Mouse (Mus musculus): ENCODE measurements at regions not wholly inside any gene's neighbourhood (a gene's known extent, or its start where the extent isn't known, plus 50 kb on each side); places are given as distances from the start of the nearest gene placed in this dataset.
"Not testable (repeated sequence)": the region's sequence is repeated elsewhere in the genome, so short reads cannot be mapped to it uniquely, and the experiment has no call there.

DNA sequence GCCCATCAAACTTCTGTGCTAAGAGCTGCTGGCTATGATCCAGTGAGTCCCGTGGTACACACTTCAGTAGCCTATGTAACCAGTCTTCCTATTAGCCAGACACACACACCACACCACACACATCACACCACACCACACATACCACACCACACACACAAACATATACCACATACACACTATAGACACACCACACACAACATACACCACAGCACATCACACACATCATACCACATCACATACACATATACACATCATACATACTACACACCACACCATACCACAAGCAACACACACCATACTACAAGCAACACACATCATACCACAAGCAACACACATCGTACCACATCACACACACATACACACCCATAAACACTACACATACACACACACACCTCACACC, 119.7 kb upstream of the Arid1b start:
- DNase-seq (ENCODE audit: low read depth, low spot score), result no peak

DNA sequence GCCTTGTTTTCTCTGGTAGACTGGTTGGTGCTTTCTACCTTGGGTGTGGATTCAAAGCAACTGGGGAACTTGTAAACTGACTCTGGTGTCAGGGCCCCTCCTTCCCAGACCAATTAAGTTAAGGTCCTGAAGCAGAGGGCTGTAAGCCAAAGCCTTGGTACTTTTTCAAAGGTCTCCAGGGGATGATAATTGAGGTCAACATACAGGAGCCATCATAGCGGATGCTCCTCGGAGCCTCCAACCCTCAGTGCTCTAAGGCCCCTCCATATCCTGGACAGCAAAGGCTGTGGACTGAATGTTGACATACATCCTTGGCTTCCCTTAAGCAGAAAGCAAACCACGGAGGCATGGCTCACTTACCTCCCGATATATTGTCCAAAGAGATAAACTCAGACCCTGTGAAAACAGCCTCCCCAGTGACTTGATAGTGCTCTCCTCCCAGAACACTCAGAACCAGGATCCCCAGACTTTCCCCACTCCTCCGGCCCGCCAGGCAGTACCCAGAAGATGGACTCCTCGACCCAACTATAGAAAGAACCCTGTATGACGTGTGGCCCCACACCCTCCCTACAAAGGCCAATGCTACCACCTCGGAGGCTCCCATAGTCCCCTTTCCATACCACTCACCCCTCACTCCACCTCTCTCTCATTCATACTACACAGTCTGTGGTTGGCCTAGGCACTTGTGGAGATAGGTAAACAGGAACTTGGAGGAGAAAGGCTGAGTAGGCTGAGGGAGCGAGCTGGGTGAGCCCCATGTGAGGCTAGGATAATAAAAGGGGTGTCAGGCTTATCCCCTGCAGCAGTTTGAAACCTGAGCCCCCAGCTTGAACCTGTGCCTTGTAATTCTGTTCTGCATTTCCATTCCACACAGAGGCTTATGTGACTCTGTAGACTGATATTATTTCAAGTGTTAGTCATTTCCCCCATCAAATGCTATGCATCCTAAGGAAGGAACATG, 118.8 kb upstream of the Arid1b start:
- DNase-seq (ENCODE audit: low read depth, low spot score), result no peak

DNA sequence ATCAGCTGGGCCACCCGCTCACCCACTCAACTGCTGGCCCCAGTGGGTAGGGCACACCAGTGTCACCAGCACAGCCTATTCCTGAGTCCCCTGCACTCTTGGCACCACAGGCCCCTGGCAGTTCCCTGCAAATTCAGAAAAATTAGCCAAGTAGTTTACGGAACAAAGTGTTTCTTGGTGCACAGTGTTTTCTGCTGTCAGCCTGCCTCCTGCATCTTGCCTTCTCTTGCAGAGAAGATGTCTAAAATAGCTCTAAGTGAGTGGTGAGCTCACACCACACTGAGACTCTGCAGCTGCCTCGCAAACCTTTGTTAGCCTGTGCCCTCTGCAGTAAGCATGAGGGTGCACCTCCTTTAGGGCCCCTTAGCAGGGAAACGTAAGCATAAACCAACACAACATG, 117.7 kb upstream of the Arid1b start:
- DNase-seq (ENCODE audit: low read depth, low spot score), result no peak

DNA sequence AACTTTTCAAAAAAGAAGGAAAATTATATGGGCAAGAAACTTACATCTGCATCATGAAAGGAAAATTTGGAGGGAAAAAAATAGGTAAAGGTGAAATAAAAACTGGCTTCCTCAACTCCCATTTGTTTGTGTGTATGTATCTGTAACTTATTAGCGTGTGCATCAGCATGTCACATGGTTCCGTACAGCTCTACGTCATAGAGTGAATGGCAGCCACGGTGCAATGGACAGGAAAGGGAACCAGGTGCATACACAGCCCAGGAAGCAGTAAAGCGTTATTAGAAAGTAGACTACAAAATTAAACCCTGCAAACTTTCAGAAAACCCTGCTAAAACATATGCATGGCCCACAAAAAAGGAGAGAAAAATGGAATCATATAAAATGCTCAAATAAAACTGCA, 112.7 kb upstream of the Arid1b start:
- no peak for DNase-seq (ENCODE audit: low read depth, low spot score)

DNA sequence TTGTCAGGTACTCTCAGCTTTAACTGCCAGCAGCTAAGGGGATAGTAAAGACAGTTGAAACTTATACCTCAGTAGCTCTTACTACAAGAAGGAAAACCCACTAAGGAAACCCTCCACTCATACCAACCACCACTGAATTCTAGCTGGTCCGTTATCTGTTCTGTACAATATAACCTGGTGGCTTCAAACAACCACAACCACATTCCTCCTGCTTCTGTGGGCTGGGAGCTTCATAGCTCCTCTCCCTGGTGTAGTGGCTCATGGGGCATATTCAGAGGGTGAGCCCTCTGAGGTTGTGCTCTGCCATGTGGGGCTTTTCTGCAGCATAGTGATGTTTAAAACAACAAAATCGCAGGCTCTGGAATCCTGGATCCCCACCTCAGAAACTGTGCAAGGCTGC, 110.0 kb upstream of the Arid1b start:
- no peak for DNase-seq (ENCODE audit: low read depth, low spot score)

DNA sequence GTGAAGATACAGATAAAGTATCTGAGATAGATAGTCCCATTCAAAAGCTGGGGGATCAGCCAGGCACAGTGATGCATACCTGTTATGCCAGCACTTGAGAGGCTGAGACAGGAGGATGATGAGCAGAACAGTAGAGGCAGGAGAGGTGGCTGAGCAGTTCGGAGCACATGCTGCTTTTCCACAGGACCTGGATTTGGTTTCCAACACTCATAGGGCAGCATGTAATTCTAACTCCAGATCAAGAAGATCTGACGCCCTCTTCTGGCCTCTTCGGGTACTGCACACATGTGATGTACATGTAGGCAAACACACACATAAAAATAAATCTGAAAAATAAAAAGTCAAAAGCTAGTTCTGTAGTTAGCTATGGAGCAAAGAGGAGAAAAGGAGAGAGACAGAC, 109.4 kb upstream of the Arid1b start:
- no peak for DNase-seq (ENCODE audit: low read depth, low spot score)

DNA sequence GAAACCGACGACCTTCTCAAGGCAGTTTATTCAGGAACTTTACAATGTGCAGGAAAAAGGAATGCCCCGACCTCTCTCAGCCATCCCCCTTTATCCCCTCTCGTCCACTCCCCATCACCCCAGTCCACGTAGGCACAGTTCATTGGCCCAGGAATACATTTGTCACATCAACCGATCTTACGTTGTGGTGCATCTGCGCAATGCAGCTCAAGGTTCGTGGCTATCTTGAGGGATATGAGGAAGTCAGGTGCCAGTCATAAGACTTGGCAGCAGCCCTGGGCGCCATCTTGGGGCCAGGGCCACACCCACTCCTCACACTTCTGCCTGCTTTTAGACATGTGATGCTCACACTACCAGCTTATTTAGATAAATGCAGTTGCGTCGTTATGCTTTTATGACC, 106.8 kb upstream of the Arid1b start:
- DNase-seq (ENCODE audit: low read depth, low spot score), result not testable (repeated sequence)

DNA sequence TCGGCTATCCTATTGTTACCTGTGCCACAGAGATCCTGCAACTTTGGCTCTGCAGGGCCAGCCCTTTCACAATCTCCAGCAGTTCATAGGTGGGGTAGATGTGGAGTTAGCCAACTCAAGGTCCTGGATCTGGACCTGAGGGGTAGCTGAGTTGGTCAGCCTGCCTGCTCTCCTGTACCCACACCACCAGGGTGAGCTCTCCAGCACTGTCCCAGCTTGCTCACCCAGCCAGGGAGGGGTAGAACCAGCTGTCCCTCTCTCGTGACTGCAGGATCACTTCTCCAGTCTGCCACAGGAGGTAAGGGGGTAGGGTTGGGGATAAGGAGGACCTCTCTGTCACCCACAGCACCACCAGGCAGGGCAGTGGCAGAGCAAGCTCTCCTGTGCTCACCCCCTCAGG, 104.6 kb upstream of the Arid1b start:
- DNase-seq (ENCODE audit: low read depth, low spot score), result no peak

DNA sequence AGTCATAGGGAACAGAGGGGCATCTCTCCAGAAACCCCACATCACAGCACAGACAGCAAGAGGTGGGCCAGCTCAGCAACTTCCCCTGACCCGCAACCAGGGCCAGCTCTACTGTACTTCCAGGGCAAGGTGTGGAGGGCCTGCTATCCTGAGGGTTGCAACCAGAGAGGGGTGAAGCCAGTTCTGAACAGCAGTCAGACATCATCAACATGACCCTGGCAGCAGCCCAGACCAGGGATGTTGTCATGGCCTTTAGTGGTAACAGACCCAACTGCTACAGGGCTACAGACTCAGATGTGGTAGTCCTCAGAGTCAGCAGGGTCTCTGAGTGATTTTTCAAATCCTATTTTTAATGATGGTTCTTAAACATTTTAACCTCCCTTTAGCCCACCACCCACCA, 104.0 kb upstream of the Arid1b start:
- no peak for DNase-seq (ENCODE audit: low read depth, low spot score)

DNA sequence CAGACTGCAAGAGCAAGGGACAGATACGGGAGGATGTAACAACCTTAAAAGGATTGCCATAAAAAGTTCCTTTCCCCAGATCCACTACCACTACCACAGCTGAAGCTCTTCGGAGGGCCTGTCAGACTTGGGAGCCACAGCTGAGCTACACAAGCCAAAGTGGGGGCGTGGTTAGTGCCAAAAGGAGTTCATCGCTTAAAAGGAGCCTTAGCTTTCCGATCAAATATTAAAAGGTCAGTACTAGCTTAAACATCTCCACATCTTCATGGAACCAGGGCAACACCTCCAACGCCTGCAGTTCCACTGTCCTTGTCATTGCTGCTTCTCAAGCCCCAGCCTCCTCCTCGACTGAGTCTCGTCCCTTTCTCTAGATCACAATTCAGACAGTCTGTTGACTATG, 102.6 kb upstream of the Arid1b start:
- DNase-seq (ENCODE audit: low read depth, low spot score), result no peak

DNA sequence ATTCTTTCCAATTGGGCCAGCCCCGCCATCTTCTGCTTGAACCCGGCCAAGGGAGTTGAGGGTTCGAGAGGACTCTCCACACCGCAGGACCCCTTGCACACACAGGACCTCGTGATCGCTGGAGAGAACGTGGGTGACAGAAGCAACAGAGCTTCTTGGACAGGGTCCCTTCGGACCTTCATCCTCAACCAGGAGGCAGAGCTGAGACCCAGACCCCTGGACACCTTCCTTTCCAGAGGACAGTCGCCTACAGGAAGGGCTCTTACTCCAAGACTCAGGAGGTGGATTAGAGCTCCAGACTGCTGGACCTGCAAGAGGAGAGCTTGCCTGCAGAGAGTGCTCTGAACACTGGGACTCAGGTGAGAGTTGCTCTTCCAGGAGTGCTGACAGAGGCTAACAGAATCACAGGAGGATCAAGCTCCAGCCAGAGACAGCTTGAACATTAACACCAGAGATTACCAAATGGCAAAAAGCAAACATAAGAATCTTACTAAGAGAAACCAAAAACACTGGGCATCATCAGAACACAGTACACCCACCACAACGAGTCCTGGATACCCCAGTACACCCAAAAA, 99.3 kb upstream of the Arid1b start:
- DNase-seq (ENCODE audit: low read depth, low spot score), result not testable (repeated sequence)

DNA sequence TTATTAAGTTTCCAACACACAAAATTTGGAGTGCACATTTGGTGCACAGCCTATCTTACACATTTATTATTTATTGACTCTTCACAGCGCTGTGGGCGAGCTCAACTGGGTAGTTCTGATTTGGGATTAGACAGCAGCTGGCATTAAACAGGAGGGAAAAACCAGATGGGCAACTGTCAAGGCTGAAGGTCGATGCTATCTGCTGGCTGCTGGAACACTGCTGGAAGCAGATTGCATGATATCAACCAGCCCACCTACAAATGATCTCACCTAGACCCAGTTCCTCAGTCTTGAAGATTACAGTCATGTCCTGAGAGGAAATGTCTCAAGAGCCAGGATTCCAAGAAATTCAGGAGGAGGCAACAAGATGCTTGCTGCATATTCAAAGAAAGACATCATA, 91.0 kb upstream of the Arid1b start:
- no peak for DNase-seq (ENCODE audit: low read depth, low spot score)

DNA sequence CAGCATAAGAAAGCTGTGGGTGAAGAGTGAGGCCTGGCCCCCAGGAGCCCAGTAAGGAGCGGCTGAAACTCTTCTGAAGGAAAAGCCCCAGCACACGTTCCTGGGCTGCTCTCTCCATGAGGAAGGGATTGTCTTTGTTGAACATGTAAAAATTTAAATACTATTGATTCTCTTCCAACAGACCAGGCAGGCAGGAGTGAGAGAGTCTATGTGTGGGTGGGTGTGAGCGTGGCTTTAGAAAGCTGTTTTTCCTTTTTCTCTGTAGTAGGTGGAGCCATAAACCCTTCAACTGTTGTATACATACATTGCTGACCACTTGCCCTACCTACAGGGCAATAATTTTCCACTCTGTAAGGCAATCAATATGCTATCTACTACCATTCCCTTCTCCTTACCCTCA, 87.6 kb upstream of the Arid1b start:
- no peak for DNase-seq (ENCODE audit: low read depth, low spot score)

DNA sequence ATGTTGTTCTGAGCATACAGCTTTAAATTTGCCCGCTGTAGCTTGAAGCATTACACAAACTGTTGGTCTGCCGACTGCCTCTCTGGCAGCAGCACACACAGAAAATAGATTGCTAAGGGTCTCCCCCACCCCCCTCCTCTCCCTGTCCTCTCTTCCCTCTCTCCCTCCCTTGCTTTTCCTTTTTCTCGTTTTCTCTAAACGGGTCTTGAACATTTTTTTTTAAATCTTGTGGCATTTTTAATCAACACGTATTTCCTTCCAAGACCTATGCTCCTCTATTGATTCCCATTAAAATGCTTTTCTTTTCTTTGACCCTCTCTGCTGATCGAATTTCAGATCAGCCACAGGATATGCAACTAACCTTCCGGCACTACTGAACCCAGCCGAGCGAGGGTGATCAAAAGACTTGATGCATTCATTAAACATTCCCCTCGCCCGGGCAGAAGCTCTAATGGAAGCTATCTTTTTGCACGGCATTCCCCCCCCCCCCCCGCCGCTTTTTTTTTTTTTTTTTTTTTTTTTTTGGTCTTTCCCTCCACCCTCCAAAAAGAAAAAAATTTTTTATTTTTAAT, 86.9 kb upstream of the Arid1b start:
- peak; percentile 16 for DNase-seq (ENCODE audit: low read depth, low spot score)

DNA sequence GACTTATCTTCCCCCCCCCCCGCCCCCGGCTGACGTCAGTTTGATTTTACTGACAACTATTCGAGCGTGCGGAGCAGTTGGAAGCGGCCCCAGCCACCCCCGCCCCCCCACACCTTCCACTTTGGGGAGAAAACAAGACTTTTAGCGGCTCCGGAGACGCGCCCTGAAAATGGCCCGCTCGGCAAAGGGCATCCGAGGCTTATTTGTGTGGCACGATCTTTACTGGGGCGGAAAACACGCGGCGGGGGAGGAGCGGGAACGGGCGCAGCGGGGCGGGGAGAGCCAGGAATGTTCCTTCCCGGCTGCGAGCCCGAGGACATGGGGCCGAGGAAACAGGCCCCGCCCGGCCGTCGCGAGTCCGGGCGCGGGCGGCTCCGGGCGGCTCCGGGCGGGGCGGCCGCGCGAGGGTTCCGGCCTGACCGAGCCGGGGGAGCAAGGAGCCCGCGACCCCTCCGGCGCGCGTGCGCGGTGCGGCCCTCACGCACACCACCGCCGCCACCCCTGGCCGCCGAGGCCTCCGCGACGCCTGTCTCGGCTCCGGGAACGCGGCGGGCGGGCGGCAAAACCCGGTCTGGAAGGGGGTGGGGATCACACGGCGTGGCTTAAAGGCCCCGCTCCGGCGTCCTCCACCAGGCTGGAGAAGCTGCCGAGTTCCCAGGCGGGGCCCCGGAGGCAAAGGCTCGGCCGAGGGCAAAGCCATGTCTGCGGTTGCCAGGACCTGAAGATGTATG, 86.1 kb upstream of the Arid1b start:
- DNase-seq (ENCODE audit: low read depth, low spot score), result peak; percentile 78

DNA sequence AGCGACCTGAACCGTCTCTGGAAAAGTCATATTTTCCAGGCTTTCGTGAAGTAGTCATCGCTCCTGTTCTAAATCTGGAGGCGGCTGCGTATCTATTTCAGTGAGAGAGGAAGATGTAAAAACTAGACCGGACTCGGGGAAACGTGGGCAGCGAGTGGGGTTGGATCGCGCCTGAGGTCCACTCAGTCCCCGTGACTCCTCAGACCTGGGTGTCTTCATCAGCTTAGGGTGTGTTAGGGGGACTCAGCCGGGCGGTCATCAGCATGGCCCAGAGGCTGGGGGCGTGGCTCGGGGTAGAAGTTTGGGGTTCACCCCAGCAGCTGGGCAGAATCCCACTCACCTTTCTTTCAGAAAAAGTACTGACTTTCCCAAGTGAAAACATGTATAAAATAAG, 85.6 kb upstream of the Arid1b start:
- DNase-seq (ENCODE audit: low read depth, low spot score), result no peak

DNA sequence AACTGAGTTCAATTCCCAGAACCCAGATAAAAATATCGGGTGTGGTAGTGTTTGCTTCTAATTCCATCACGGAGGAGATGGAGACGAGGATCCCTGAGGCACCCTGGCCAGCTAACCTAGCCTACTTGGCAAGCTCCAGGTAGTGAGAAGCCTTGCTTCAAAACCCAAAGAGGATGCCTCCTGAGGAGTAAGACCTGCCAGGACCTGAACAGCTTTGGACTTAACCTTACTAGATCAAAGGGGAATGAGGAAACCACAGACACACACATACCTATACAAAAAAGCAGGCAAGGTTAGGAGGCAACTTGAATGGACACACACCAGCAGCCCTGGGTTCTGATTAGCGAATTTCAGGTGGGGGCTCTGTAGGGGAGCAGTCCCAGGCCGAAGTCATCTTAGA, 84.0 kb upstream of the Arid1b start:
- DNase-seq (ENCODE audit: low read depth, low spot score), result no peak

DNA sequence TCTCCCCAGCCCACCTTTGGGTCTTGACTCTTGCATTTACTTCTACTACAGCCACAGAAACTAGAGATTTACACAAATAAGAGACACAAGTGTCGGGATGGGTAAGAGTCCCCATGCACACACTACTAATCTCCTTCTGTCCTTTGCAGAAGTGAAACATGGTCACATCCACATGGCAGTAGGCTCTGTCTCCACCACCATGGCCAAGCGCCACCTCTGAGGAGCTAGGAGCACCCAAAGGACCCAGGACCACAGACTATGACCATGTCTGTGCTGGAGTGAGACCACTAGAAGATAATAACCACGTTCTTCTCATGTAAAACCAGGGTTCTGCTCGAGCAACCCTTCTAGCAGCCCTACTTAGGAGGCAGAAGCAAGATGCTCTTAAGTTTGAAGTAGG, 81.1 kb upstream of the Arid1b start:
- no peak for DNase-seq (ENCODE audit: low read depth, low spot score)

DNA sequence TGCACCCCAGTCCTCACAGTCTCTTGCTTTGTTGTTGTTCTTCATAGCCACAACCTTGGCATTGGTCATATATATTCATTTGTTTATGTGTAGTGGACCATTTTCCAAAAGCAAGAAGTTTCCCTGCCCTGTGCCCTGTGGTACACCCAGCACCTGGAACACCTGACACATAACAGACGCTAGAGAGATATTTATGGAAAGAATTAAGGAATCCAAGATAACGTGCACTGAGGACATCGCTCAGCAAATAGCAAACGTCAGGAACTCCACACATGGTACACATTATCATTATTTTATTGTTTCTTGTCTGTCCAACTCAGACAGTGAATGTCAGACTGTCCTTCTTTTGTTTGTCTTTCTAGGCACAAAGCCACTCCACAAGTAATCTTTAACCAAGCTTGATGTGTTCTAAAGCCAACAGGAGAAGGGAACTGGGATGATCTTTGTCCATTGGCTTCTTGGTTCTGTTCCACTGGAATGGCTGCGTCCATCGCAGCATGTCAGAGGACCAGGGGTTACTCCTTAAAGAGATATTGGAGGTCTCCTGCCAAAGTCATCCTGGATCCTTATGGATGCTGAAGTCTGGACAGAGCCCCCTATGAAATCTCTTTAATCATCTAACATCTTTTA, 74.2 kb upstream of the Arid1b start:
- no peak for DNase-seq (ENCODE audit: low read depth, low spot score)

DNA sequence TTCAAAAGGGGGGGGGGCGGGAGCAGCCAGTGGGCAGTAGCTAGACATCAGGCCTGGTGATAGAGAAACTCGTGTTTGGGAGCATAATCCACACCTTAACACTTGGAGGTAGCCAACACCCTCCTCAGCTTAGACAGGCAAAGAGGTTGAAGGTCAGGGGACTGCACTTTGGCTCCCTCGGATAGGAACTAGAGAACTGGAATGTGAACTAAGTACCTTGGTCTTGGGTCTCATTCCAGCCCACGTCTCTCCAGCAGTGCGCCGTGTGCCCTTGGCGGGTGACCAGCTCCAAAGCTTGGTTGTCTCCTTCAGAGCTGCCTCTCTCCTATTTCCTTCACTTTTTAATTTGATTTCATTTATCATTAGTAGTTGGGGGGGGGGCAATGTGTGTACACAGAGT, 73.0 kb upstream of the Arid1b start:
- DNase-seq (ENCODE audit: low read depth, low spot score), result no peak

DNA sequence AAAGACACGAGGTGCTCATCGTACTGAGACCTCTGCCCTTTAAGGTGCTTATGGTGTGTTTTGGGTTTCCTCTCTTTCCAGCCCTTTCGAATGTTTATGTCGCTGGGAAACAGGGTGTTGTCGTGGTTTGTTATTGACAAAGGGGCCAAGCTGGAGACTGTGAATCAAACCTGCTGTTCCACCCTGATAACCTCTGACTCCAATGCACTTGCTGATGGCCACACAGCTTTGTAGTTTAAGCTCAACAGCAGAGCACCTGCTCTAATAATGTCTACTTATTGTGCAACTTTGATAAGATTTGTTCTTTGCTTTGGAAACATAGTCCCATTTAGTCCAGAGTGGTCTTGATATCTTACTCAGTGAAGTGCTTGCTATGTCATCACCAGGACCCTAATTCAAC, 65.5 kb upstream of the Arid1b start:
- no peak for DNase-seq (ENCODE audit: low read depth, low spot score)

DNA sequence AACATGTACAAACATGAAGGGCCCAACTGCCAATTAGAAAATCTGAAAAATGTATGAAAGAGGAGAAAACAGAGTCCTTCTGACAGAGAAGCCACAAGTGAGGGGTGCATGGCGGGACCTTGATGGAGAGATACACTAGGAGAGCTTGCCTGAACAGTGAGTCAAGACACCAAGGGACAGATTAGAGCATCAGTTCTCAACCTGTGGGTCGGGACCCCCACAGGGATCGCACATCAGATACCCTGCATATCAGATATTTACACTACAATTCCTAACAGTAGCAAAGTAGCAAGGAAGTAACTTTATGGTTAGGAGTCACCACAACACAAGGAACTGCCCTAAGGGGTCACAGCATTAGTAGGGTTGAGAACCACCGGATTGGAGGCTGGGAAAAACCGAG, 58.9 kb upstream of the Arid1b start:
- DNase-seq (ENCODE audit: low read depth, low spot score), result no peak

All from retina, adult 2 months (tissue).